In the genomic region with DNA sequence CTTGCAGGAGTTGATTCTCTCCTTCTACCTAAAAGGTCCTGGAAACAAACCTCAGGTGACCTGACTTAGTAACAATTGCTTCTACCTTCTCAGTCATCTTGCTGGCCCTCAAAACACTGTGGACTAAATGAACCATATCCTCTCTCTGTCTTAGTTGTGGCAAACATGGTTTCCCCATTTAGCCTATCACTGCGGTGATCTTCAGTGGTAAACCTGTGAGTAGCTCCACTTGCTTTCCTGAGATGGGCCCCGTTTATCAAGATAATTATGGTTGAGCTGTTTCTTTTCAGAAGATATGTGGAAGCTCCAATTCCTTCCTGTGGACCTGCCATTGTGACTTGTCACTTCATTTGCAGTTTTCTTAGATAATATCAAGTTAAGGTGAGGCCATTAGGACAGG, we compare ENCODE assay signal across 37 mouse cellular contexts. TPM values are rescaled to one million over a fixed set of nuclear protein-coding genes. Genes with fewer than 3 reads are reported as not detected.
"Had no signal": no experiment of that assay in that cellular context is flagged by ENCODE, and none has a peak within 500 bp of the region (broad histone marks: within the 10 kb centered on the region; RNA-seq: fewer than 3 reads in every experiment).

No protein-coding gene starts in this region.

- H3K36me3 ChIP-seq: heart, embryonic 10.5 days; heart, embryonic 12.5 days; hindbrain, embryonic 10.5 days; hindbrain, embryonic 13.5 days; hindbrain, embryonic 15.5 days; intestine, embryonic 15.5 days; kidney, embryonic 15.5 days; limb, embryonic 13.5 days; limb, embryonic 15.5 days; liver, embryonic 12.5 days had no signal

- H3K27ac ChIP-seq: heart, embryonic 10.5 days; hindbrain, embryonic 10.5 days; hindbrain, embryonic 13.5 days; hindbrain, embryonic 15.5 days; hindbrain, postnatal 0 days; intestine, embryonic 15.5 days; kidney, embryonic 15.5 days; kidney, postnatal 0 days; limb, embryonic 13.5 days; limb, embryonic 15.5 days; liver, embryonic 12.5 days; liver, embryonic 14.5 days had no signal

- H3K4me2 ChIP-seq: heart, embryonic 12.5 days; hindbrain, embryonic 13.5 days; hindbrain, embryonic 15.5 days; intestine, embryonic 15.5 days; kidney, embryonic 15.5 days; limb, embryonic 13.5 days; limb, embryonic 15.5 days; liver, embryonic 12.5 days had no signal

- H3K9ac ChIP-seq: heart, embryonic 12.5 days; hindbrain, embryonic 13.5 days; hindbrain, embryonic 15.5 days; intestine, embryonic 15.5 days; kidney, embryonic 15.5 days; limb, embryonic 13.5 days; limb, embryonic 15.5 days; liver, embryonic 12.5 days; liver, embryonic 14.5 days had no signal

- ATAC-seq: hindbrain, postnatal 0 days; inflammation-experienced regulatory T-cells, adult 6 months; intestine, embryonic 15.5 days; liver, embryonic 12.5 days had no signal

- H3K4me3 ChIP-seq: heart, embryonic 10.5 days; heart, embryonic 12.5 days; hindbrain, embryonic 10.5 days; hindbrain, embryonic 13.5 days; hindbrain, embryonic 15.5 days; intestine, embryonic 15.5 days; kidney, embryonic 15.5 days; limb, embryonic 13.5 days; limb, embryonic 15.5 days; liver, embryonic 12.5 days had no signal

- DNase-seq: gastrocnemius, postnatal 25 days; heart, adult 18-20 months; heart, postnatal 10 days; heart, postnatal 4 days; kidney, adult 11 months; kidney, adult 2 months; kidney, adult 9 months; kidney, postnatal 14 days; kidney, postnatal 36 days; layer of hippocampus, adult 9-11 months; layer of hippocampus, postnatal 36 days; left cerebral cortex, postnatal 4 days had no signal

- H3K27me3 ChIP-seq: heart, embryonic 12.5 days; hindbrain, embryonic 13.5 days; hindbrain, embryonic 15.5 days; intestine, embryonic 15.5 days; kidney, embryonic 15.5 days; limb, embryonic 13.5 days; limb, embryonic 15.5 days; liver, embryonic 12.5 days had no signal

- H3K4me1 ChIP-seq: heart, embryonic 10.5 days; heart, embryonic 12.5 days; hindbrain, embryonic 10.5 days; hindbrain, embryonic 13.5 days; hindbrain, embryonic 15.5 days; intestine, embryonic 15.5 days; kidney, embryonic 15.5 days; limb, embryonic 13.5 days; limb, embryonic 15.5 days had no signal

- H3K9me3 ChIP-seq: heart, embryonic 10.5 days; hindbrain, embryonic 13.5 days; hindbrain, embryonic 15.5 days; intestine, embryonic 15.5 days; limb, embryonic 13.5 days; limb, embryonic 15.5 days had no signal

RNA-seq across cellular contexts. Expression of a gene that starts 28.7 kb away (rescaled TPM):
- total RNA-seq: gastrocnemius, adult 18-20 months; gastrocnemius, adult 8-10 months; gastrocnemius, postnatal 25 days; gastrocnemius, postnatal 4 days; granulocyte monocyte progenitor cell, adult 5-6 weeks; heart, adult 18-20 months; heart, postnatal 10 days; heart, postnatal 25 days; heart, postnatal 4 days; layer of hippocampus, postnatal 14 days; layer of hippocampus, postnatal 36 days; left cerebral cortex, postnatal 25 days; left cerebral cortex, postnatal 4 days; liver, adult 2 months had no signal
- polyA plus RNA-seq: heart, embryonic 10.5 days; heart, embryonic 12.5 days; heart, embryonic 14.5 days; heart, embryonic 16.5 days; hindbrain, embryonic 10.5 days; hindbrain, embryonic 13.5 days; hindbrain, postnatal 0 days; inflammation-experienced regulatory T-cells, adult 6 months; intestine, embryonic 15.5 days; kidney, embryonic 15.5 days; kidney, postnatal 0 days; limb, embryonic 11.5 days; limb, embryonic 13.5 days; liver, adult 2 months; liver, embryonic 12.5 days; liver, embryonic 14.5 days had no signal
